ENCODE assay signal across 9 mouse cellular contexts in the genomic region with DNA sequence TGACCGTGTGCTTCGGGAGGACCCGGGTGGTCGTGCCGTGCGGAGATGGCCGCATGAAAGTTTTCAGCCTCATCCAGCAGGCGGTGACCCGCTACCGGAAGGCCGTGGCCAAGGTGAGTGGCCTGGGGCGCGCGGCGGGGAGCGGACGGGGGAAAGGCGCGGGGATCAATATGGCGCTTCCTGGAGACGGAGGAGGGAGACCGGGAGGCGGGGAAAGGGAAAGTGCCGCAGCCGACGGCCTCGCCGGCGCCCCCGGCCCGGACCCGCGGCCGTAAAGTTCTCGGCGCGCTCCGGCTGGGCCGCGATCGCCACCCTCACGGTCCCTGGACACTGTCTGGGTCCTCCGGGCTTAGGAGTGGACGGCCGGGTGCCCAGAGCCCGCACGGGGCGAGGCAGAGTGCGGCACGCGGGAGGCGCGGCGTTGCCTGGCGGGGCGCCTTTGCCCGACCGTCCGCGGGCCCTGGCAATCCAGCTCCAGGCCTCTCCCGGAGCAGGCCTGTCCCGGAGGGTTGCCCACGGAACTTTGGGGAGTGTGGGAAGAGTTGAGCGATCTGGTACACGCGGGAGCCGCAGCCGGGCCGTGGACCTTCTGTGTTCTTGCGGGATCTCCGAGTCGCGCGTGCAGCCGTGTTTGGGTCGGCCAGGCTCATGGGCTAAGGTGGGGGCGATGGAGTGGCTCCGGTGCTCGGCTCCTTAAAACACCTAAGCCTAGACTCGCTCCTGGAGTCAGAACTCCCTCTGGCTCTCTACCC. TPM values are rescaled to one million over a fixed set of nuclear protein-coding genes. Genes with fewer than 3 reads are reported as not detected.
DNase-seq lines count a peak whose midpoint lies in the region.
"Had no signal": no experiment of that assay in that cellular context is flagged by ENCODE, and none has a peak within 500 bp of the region (broad histone marks: within the 10 kb centered on the region; RNA-seq: fewer than 3 reads in every experiment).

No protein-coding gene starts in this region.

- peak; percentile 73 for DNase-seq in ZHBTc4 (ENCODE audit: low read depth, low spot score)
- peak; percentile 38 for DNase-seq in cerebellum, adult 8-10 months
- peak; percentile 44 for DNase-seq in forelimb bud, embryonic 11.5 days (ENCODE audit: low read depth, low spot score)
- DNase-seq in heart, postnatal 4 days = peak; percentile 62
- peak; percentile 40 to 55 for DNase-seq in layer of hippocampus, postnatal 36 days
- DNase-seq in lung, postnatal 25 days (ENCODE audit: low spot score) = peak; percentile 52
- DNase-seq in right cerebral cortex, postnatal 10 days (ENCODE audit: low spot score in 2 of 2) = peak; percentile 30 to 47
- DNase-seq in T-cell, adult 2 months (ENCODE audit: low spot score) = no peak

RNA-seq across cellular contexts. Expression of a gene that starts 0.8 kb away (rescaled TPM):
- total RNA-seq in heart, postnatal 4 days (2021) = 10 to 100 TPM; 41.0 to 42.0 TPM
- total RNA-seq in layer of hippocampus, postnatal 36 days (2021) = 10 to 100 TPM; 19.7 to 32.0 TPM
- total RNA-seq: common myeloid progenitor, adult 5-6 weeks had no signal
